Mouse (Mus musculus): ENCODE measurements around the gene Rps18. TPM values are rescaled to one million over a fixed set of nuclear protein-coding genes. Genes with fewer than 3 reads are reported as not detected.
A peak's percentile ranks its signal among the peaks of the same experiment; 100 is the strongest.
"Not testable (repeated sequence)": the region's sequence is repeated elsewhere in the genome, so short reads cannot be mapped to it uniquely, and the experiment has no call there.

Gene Rps18
- 630 and 736 TPM in 2 replicates for total RNA-seq (2021)
- long read RNA-seq, transcript Rps18-201 (5 exons, 560 nt), result major isoform, 148 of 165 reads
- long read RNA-seq, partial matches to known transcripts, result 2 of 165 reads
- long read RNA-seq, other reads (novel, unspliced or antisense), result 4 of 165 reads

GRCm38 (mm10) chr17:33955555-33956214, at the start of gene Rps18, which contains the start of gene Vps52:
Gene Rps18, minus strand, starts transcription at chr17:33956001.
Gene Vps52, plus strand, starts transcription at chr17:33955812.
- peak; percentile 83 for DNase-seq

GRCm38 (mm10) chr17:34003426-34003825, 47.6 kb upstream of the Rps18 start:
- peak; percentile 45 for DNase-seq

GRCm38 (mm10) chr17:34000796-34001195, 45.0 kb upstream of the Rps18 start:
- not testable (repeated sequence) for DNase-seq

GRCm38 (mm10) chr17:34000150-34000537, 44.3 kb upstream of the Rps18 start, which contains the start of gene H2-K1:
Gene H2-K1, minus strand, starts transcription at chr17:34000347.
- DNase-seq, result peak; percentile 92

- DNase-seq, result peak; percentile 37
Observed at GRCm38 (mm10) chr17:33999341-34000149, 43.7 kb upstream of the Rps18 start.

GRCm38 (mm10) chr17:33998697-33999096, 42.9 kb upstream of the Rps18 start:
- not testable (repeated sequence) for DNase-seq

- not testable (repeated sequence) for DNase-seq
Observed at GRCm38 (mm10) chr17:33997025-33997424, 41.2 kb upstream of the Rps18 start.

GRCm38 (mm10) chr17:33995651-33996050, 39.9 kb upstream of the Rps18 start:
- DNase-seq, result no peak

GRCm38 (mm10) chr17:33994959-33995358, 39.2 kb upstream of the Rps18 start:
- DNase-seq, result no peak

GRCm38 (mm10) chr17:33991788-33992664, 36.2 kb upstream of the Rps18 start:
- peak; percentile 50 for DNase-seq

GRCm38 (mm10) chr17:33982136-33982535, 26.3 kb upstream of the Rps18 start:
- DNase-seq, result peak; percentile 69

GRCm38 (mm10) chr17:33981192-33981909, 25.6 kb upstream of the Rps18 start:
- DNase-seq, result peak; percentile 78

GRCm38 (mm10) chr17:33980181-33981035, 24.6 kb upstream of the Rps18 start:
- DNase-seq, result no peak

- DNase-seq, result no peak
Observed at GRCm38 (mm10) chr17:33979512-33980050, 23.8 kb upstream of the Rps18 start.

GRCm38 (mm10) chr17:33978631-33979031, 22.8 kb upstream of the Rps18 start:
- peak; percentile 75 for DNase-seq

GRCm38 (mm10) chr17:33977861-33978557, 22.2 kb upstream of the Rps18 start:
- DNase-seq, result no peak

- DNase-seq, result no peak
Observed at GRCm38 (mm10) chr17:33973572-33973971, 17.8 kb upstream of the Rps18 start.

- DNase-seq, result no peak
Observed at GRCm38 (mm10) chr17:33972691-33973090, 16.9 kb upstream of the Rps18 start.

GRCm38 (mm10) chr17:33969394-33969793, 13.6 kb upstream of the Rps18 start:
- no peak for DNase-seq

All from adrenal gland, postnatal 25 days (tissue).